Mouse (Mus musculus): ENCODE results near the gene Hnrnpa3. TPM values are rescaled to one million over a fixed set of nuclear protein-coding genes. Genes with fewer than 3 reads are reported as not detected.

The Hnrnpa3 gene
- polyA plus RNA-seq, 1 experiment from 2014 or later, result 139 TPM

- Histone ChIP-seq H3K9ac (ENCODE audit: low read length) (peak overlapping the region; percentile 65), H3K4me1 (ENCODE audit: control insufficient read depth, insufficient read depth, low read length) (peaks cover 61% of the 10 kb centered on the region), H3K27ac (ENCODE audit: low read length) (peak overlapping the region; percentile 92), H3K4me3 (ENCODE audit: low read length) (0 out of 2 replicates have a peak overlapping the region, but pooled peaks have one; percentile 7), H3K4me2 (ENCODE audit: low read depth, low read length) (peak overlapping the region; percentile 39), H3K36me3 (ENCODE audit: control insufficient read depth, insufficient read depth) (peaks cover 10% of the 10 kb centered on the region), H3K27me3 (ENCODE audit: control insufficient read depth, insufficient read depth, low read length) (no peaks in the 10 kb centered on the region), H3K9me3 (replicated peaks; ENCODE audit: control insufficient read depth, low read length) (no peaks in the 10 kb centered on the region)
- ATAC-seq (replicated peaks; ENCODE audit: extremely low read depth, insufficient read depth, low FRiP score), result peak; percentile 72
- WGBS, result 30% methylated on average over 15 of the region's 15 CpGs
These were observed 24.1 kb downstream of the Hnrnpa3 start for GRCm38 (mm10) chr2:75682978-75683709.

GRCm38 (mm10) chr2:75684526-75684925, 25.5 kb downstream of the Hnrnpa3 start:
- ATAC-seq (replicated peaks; ENCODE audit: extremely low read depth, insufficient read depth, low FRiP score), result no peak
- H3K27me3 ChIP-seq (ENCODE audit: control insufficient read depth, insufficient read depth, low read length), result no peaks in the 10 kb centered on the region
- H3K4me3 ChIP-seq (ENCODE audit: low read length), result no peak overlapping the region
- no peak overlapping the region for H3K9ac ChIP-seq (ENCODE audit: low read length)
- no peak overlapping the region for H3K27ac ChIP-seq (ENCODE audit: low read length)
- no peaks in the 10 kb centered on the region for H3K36me3 ChIP-seq (ENCODE audit: control insufficient read depth, insufficient read depth)
- H3K9me3 ChIP-seq (replicated peaks; ENCODE audit: control insufficient read depth, low read length), result no peaks in the 10 kb centered on the region
- H3K4me1 ChIP-seq (ENCODE audit: control insufficient read depth, insufficient read depth, low read length), result peaks cover 64% of the 10 kb centered on the region
- 83% methylated on average over 3 of the region's 3 CpGs for WGBS
- H3K4me2 ChIP-seq (ENCODE audit: low read depth, low read length), result no peak overlapping the region

- WGBS, result 55% methylated on average over 6 of the region's 6 CpGs
- no peaks in the 10 kb centered on the region for H3K27me3 ChIP-seq (ENCODE audit: control insufficient read depth, insufficient read depth, low read length)
- no peaks in the 10 kb centered on the region for H3K9me3 ChIP-seq (replicated peaks; ENCODE audit: control insufficient read depth, low read length)
- ATAC-seq (replicated peaks; ENCODE audit: extremely low read depth, insufficient read depth, low FRiP score), result no peak
- peaks cover 70% of the 10 kb centered on the region for H3K4me1 ChIP-seq (ENCODE audit: control insufficient read depth, insufficient read depth, low read length)
- no peaks in the 10 kb centered on the region for H3K36me3 ChIP-seq (ENCODE audit: control insufficient read depth, insufficient read depth)
- H3K9ac ChIP-seq (ENCODE audit: low read length), result 0 out of 2 replicates have a peak overlapping the region, but pooled peaks have one; percentile 15
- H3K27ac ChIP-seq (ENCODE audit: low read length), result peak overlapping the region; percentile 57
- no peak overlapping the region for H3K4me3 ChIP-seq (ENCODE audit: low read length)
- no peak overlapping the region for H3K4me2 ChIP-seq (ENCODE audit: low read depth, low read length)
These were observed 26.4 kb downstream of the Hnrnpa3 start for GRCm38 (mm10) chr2:75685458-75685861.

GRCm38 (mm10) chr2:75687040-75687749, 28.1 kb downstream of the Hnrnpa3 start:
- H3K27ac ChIP-seq (ENCODE audit: low read length), result peak overlapping the region; percentile 21; the same call in 1 of the 2 replicates
- H3K4me1 ChIP-seq (ENCODE audit: control insufficient read depth, insufficient read depth, low read length), result peaks cover 67% of the 10 kb centered on the region
- H3K9ac ChIP-seq (ENCODE audit: low read length), result 0 out of 2 replicates have a peak overlapping the region, but pooled peaks have one; percentile 42
- H3K36me3 ChIP-seq (ENCODE audit: control insufficient read depth, insufficient read depth), result no peaks in the 10 kb centered on the region
- H3K4me2 ChIP-seq (ENCODE audit: low read depth, low read length), result no peak overlapping the region
- no peak for ATAC-seq (replicated peaks; ENCODE audit: extremely low read depth, insufficient read depth, low FRiP score)
- H3K27me3 ChIP-seq (ENCODE audit: control insufficient read depth, insufficient read depth, low read length), result no peaks in the 10 kb centered on the region
- H3K9me3 ChIP-seq (replicated peaks; ENCODE audit: control insufficient read depth, low read length), result no peaks in the 10 kb centered on the region
- 80% methylated on average over 10 of the region's 10 CpGs for WGBS
- no peak overlapping the region for H3K4me3 ChIP-seq (ENCODE audit: low read length)

- peak overlapping the region; percentile 23 for H3K27ac ChIP-seq (ENCODE audit: low read length)
- H3K4me2 ChIP-seq (ENCODE audit: low read depth, low read length), result no peak overlapping the region
- no peak overlapping the region for H3K4me3 ChIP-seq (ENCODE audit: low read length)
- 83% methylated on average over 1 of the region's 1 CpGs for WGBS
- H3K9me3 ChIP-seq (replicated peaks; ENCODE audit: control insufficient read depth, low read length), result no peaks in the 10 kb centered on the region
- no peaks in the 10 kb centered on the region for H3K36me3 ChIP-seq (ENCODE audit: control insufficient read depth, insufficient read depth)
- peaks cover 74% of the 10 kb centered on the region for H3K4me1 ChIP-seq (ENCODE audit: control insufficient read depth, insufficient read depth, low read length)
- H3K9ac ChIP-seq (ENCODE audit: low read length), result no peak overlapping the region
- ATAC-seq (replicated peaks; ENCODE audit: extremely low read depth, insufficient read depth, low FRiP score), result no peak
- H3K27me3 ChIP-seq (ENCODE audit: control insufficient read depth, insufficient read depth, low read length), result no peaks in the 10 kb centered on the region
These were observed 29.8 kb downstream of the Hnrnpa3 start for GRCm38 (mm10) chr2:75688901-75689300.

GRCm38 (mm10) chr2:75689482-75690158, 30.6 kb downstream of the Hnrnpa3 start:
- Histone ChIP-seq H3K36me3 (ENCODE audit: control insufficient read depth, insufficient read depth) (no peaks in the 10 kb centered on the region), H3K9me3 (replicated peaks; ENCODE audit: control insufficient read depth, low read length) (no peaks in the 10 kb centered on the region), H3K27ac (ENCODE audit: low read length) (peak overlapping the region; percentile 23), H3K4me3 (ENCODE audit: low read length) (no peak overlapping the region), H3K4me1 (ENCODE audit: control insufficient read depth, insufficient read depth, low read length) (peaks cover 67% of the 10 kb centered on the region), H3K4me2 (ENCODE audit: low read depth, low read length) (no peak overlapping the region), H3K27me3 (ENCODE audit: control insufficient read depth, insufficient read depth, low read length) (no peaks in the 10 kb centered on the region), H3K9ac (ENCODE audit: low read length) (no peak overlapping the region)
- ATAC-seq (replicated peaks; ENCODE audit: extremely low read depth, insufficient read depth, low FRiP score), result 0 out of 2 replicates have a peak, but pooled peaks have one; percentile 25
- WGBS, result 71% methylated on average over 10 of the region's 10 CpGs

GRCm38 (mm10) chr2:75690656-75691055, 31.6 kb downstream of the Hnrnpa3 start:
- Histone ChIP-seq H3K9me3 (replicated peaks; ENCODE audit: control insufficient read depth, low read length) (no peaks in the 10 kb centered on the region), H3K27ac (ENCODE audit: low read length) (no peak overlapping the region), H3K4me1 (ENCODE audit: control insufficient read depth, insufficient read depth, low read length) (peaks cover 62% of the 10 kb centered on the region), H3K4me3 (ENCODE audit: low read length) (no peak overlapping the region), H3K36me3 (ENCODE audit: control insufficient read depth, insufficient read depth) (no peaks in the 10 kb centered on the region), H3K9ac (ENCODE audit: low read length) (no peak overlapping the region), H3K4me2 (ENCODE audit: low read depth, low read length) (no peak overlapping the region), H3K27me3 (ENCODE audit: control insufficient read depth, insufficient read depth, low read length) (no peaks in the 10 kb centered on the region)
- WGBS, result 76% methylated on average over 4 of the region's 4 CpGs
- ATAC-seq (replicated peaks; ENCODE audit: extremely low read depth, insufficient read depth, low FRiP score), result no peak

- no peaks in the 10 kb centered on the region for H3K9me3 ChIP-seq (replicated peaks; ENCODE audit: control insufficient read depth, low read length)
- ATAC-seq (replicated peaks; ENCODE audit: extremely low read depth, insufficient read depth, low FRiP score), result 0 out of 2 replicates have a peak, but pooled peaks have one; percentile 24
- H3K36me3 ChIP-seq (ENCODE audit: control insufficient read depth, insufficient read depth), result no peaks in the 10 kb centered on the region
- no peaks in the 10 kb centered on the region for H3K27me3 ChIP-seq (ENCODE audit: control insufficient read depth, insufficient read depth, low read length)
- H3K4me2 ChIP-seq (ENCODE audit: low read depth, low read length), result no peak overlapping the region; the same call in 1 of the 2 replicates
- peak overlapping the region; percentile 41; the same call in 1 of the 2 replicates for H3K27ac ChIP-seq (ENCODE audit: low read length)
- H3K4me1 ChIP-seq (ENCODE audit: control insufficient read depth, insufficient read depth, low read length), result peaks cover 63% of the 10 kb centered on the region
- H3K9ac ChIP-seq (ENCODE audit: low read length), result no peak overlapping the region
- 52% methylated on average over 8 of the region's 8 CpGs for WGBS
- H3K4me3 ChIP-seq (ENCODE audit: low read length), result no peak overlapping the region
These were observed 32.3 kb downstream of the Hnrnpa3 start for GRCm38 (mm10) chr2:75691316-75691715.

Data from heart, embryonic 16.5 days (tissue).